Mouse (Mus musculus): Measurements from ENCODE around the gene Eif2ak3. TPM values are rescaled to one million over a fixed set of nuclear protein-coding genes. Genes with fewer than 3 reads are reported as not detected.

The Eif2ak3 gene
- total and polyA plus RNA-seq, 2 experiments from 2014 or later: 8.3 to 22.3 TPM

- no peaks in the 10 kb centered on the region for H3K9me3 ChIP-seq (ENCODE audit: low read length)
- no peak overlapping the region for H3K4me2 ChIP-seq (ENCODE audit: low read depth)
- H3K36me3 ChIP-seq (ENCODE audit: insufficient read depth): no peaks in the 10 kb centered on the region
- ATAC-seq (no peak), DNase-seq (no peak)
- no peak for TF ChIP-seq CTCF (IDR thresholded peaks at IDR 0.05; ENCODE audit: low read depth)
- no peak overlapping the region for H3K9ac ChIP-seq
- no peaks in the 10 kb centered on the region for H3K27me3 ChIP-seq (ENCODE audit: insufficient read depth, low read length)
- no peak overlapping the region for H3K4me3 ChIP-seq (ENCODE audit: low read depth, low read length)
- WGBS: 84% methylated on average over 10 of the region's 10 CpGs
- no peaks in the 10 kb centered on the region for H3K4me1 ChIP-seq (ENCODE audit: insufficient read depth)
- no peak overlapping the region for H3K27ac ChIP-seq (ENCODE audit: low read depth, low read length)
Observed at GRCm38 (mm10) chr6:70831179-70831839, 13.0 kb upstream of the Eif2ak3 start.

- WGBS: 84% methylated on average over 2 of the region's 2 CpGs
- H3K27ac ChIP-seq (ENCODE audit: low read depth, low read length): no peak overlapping the region
- DNase-seq (no peak), ATAC-seq (no peak)
- no peak overlapping the region for H3K4me2 ChIP-seq (ENCODE audit: low read depth)
- H3K4me1 ChIP-seq (ENCODE audit: insufficient read depth): no peaks in the 10 kb centered on the region
- no peak overlapping the region for H3K4me3 ChIP-seq (ENCODE audit: low read depth, low read length)
- TF ChIP-seq CTCF (IDR thresholded peaks at IDR 0.05; ENCODE audit: low read depth): no peak
- H3K36me3 ChIP-seq (ENCODE audit: insufficient read depth): no peaks in the 10 kb centered on the region
- no peaks in the 10 kb centered on the region for H3K9me3 ChIP-seq (ENCODE audit: low read length)
- no peaks in the 10 kb centered on the region for H3K27me3 ChIP-seq (ENCODE audit: insufficient read depth, low read length)
- H3K9ac ChIP-seq: no peak overlapping the region
Observed at GRCm38 (mm10) chr6:70837297-70837696, 7.0 kb upstream of the Eif2ak3 start.

- Histone ChIP-seq H3K4me3 (ENCODE audit: low read depth, low read length) (no peak overlapping the region), H3K36me3 (ENCODE audit: insufficient read depth) (no peaks in the 10 kb centered on the region), H3K27ac (ENCODE audit: low read depth, low read length) (no peak overlapping the region), H3K9me3 (ENCODE audit: low read length) (no peaks in the 10 kb centered on the region), H3K27me3 (ENCODE audit: insufficient read depth, low read length) (no peaks in the 10 kb centered on the region), H3K4me2 (ENCODE audit: low read depth) (no peak overlapping the region), H3K9ac (no peak overlapping the region), H3K4me1 (ENCODE audit: insufficient read depth) (no peaks in the 10 kb centered on the region)
- no peak for ATAC-seq
- DNase-seq: no peak
- WGBS: 67% methylated on average over 3 of the region's 3 CpGs
- no peak for TF ChIP-seq CTCF (IDR thresholded peaks at IDR 0.05; ENCODE audit: low read depth)
Observed at GRCm38 (mm10) chr6:70838532-70838931, 5.8 kb upstream of the Eif2ak3 start.

- Histone ChIP-seq H3K27ac (ENCODE audit: low read depth, low read length) (no peak overlapping the region), H3K4me1 (ENCODE audit: insufficient read depth) (no peaks in the 10 kb centered on the region), H3K4me3 (ENCODE audit: low read depth, low read length) (no peak overlapping the region), H3K9ac (no peak overlapping the region), H3K9me3 (ENCODE audit: low read length) (no peaks in the 10 kb centered on the region), H3K36me3 (ENCODE audit: insufficient read depth) (no peaks in the 10 kb centered on the region), H3K27me3 (ENCODE audit: insufficient read depth, low read length) (no peaks in the 10 kb centered on the region), H3K4me2 (ENCODE audit: low read depth) (no peak overlapping the region)
- TF ChIP-seq CTCF (IDR thresholded peaks at IDR 0.05; ENCODE audit: low read depth): no peak
- WGBS: 51% methylated on average over 5 of the region's 5 CpGs
- ATAC-seq (no peak), DNase-seq (no peak)
Observed at GRCm38 (mm10) chr6:70840281-70840680, 4.0 kb upstream of the Eif2ak3 start.

- 72% methylated on average over 5 of the region's 5 CpGs for WGBS
Observed at GRCm38 (mm10) chr6:70842991-70843390, 1.3 kb upstream of the Eif2ak3 start.

GRCm38 (mm10) chr6:70844896-70845646, 756 bp downstream of the Eif2ak3 start:
- 2% methylated on average over 38 of the region's 38 CpGs for WGBS
- DNase-seq (peak; percentile 52), ATAC-seq (no peak)
- TF ChIP-seq CTCF (IDR thresholded peaks at IDR 0.05; ENCODE audit: low read depth): no peak
- Histone ChIP-seq H3K27ac (ENCODE audit: low read depth, low read length) (peak overlapping the region; percentile 94), H3K36me3 (ENCODE audit: insufficient read depth) (no peaks in the 10 kb centered on the region), H3K4me2 (ENCODE audit: low read depth) (peak overlapping the region; percentile 72), H3K4me3 (ENCODE audit: low read depth, low read length) (peak overlapping the region; percentile 88), H3K9me3 (ENCODE audit: low read length) (no peaks in the 10 kb centered on the region), H3K27me3 (ENCODE audit: insufficient read depth, low read length) (no peaks in the 10 kb centered on the region), H3K4me1 (ENCODE audit: insufficient read depth) (peaks cover 15% of the 10 kb centered on the region), H3K9ac (peak overlapping the region; percentile 82)

More at GRCm38 (mm10) chr6:70842991-70843390, 1.3 kb upstream of the Eif2ak3 start:
- no peaks in the 10 kb centered on the region for H3K9me3 ChIP-seq (ENCODE audit: low read length)
- no peak for TF ChIP-seq CTCF (IDR thresholded peaks at IDR 0.05; ENCODE audit: low read depth)
- no peaks in the 10 kb centered on the region for H3K27me3 ChIP-seq (ENCODE audit: insufficient read depth, low read length)
- no peak overlapping the region for H3K9ac ChIP-seq
- H3K4me2 ChIP-seq (ENCODE audit: low read depth): no peak overlapping the region
- no peak overlapping the region; the same call in 1 of the 2 replicates for H3K4me3 ChIP-seq (ENCODE audit: low read depth, low read length)
- DNase-seq: no peak
- no peaks in the 10 kb centered on the region for H3K36me3 ChIP-seq (ENCODE audit: insufficient read depth)
- H3K27ac ChIP-seq (ENCODE audit: low read depth, low read length): no peak overlapping the region
- peaks cover 15% of the 10 kb centered on the region for H3K4me1 ChIP-seq (ENCODE audit: insufficient read depth)
- ATAC-seq: no peak

- WGBS: 45% methylated on average over 3 of the region's 3 CpGs
- ATAC-seq (no peak), DNase-seq (no peak)
- no peak overlapping the region for H3K27ac ChIP-seq (ENCODE audit: low read depth, low read length)
- H3K27me3 ChIP-seq (ENCODE audit: insufficient read depth, low read length): no peaks in the 10 kb centered on the region
- no peak overlapping the region for H3K4me2 ChIP-seq (ENCODE audit: low read depth)
- peaks cover 15% of the 10 kb centered on the region for H3K4me1 ChIP-seq (ENCODE audit: insufficient read depth)
- H3K36me3 ChIP-seq (ENCODE audit: insufficient read depth): no peaks in the 10 kb centered on the region
- H3K9me3 ChIP-seq (ENCODE audit: low read length): no peaks in the 10 kb centered on the region
- H3K9ac ChIP-seq: no peak overlapping the region
- H3K4me3 ChIP-seq (ENCODE audit: low read depth, low read length): no peak overlapping the region
- TF ChIP-seq CTCF (IDR thresholded peaks at IDR 0.05; ENCODE audit: low read depth): no peak
Observed at GRCm38 (mm10) chr6:70847386-70847785, 3.1 kb downstream of the Eif2ak3 start.
